Mouse (Mus musculus) myocyte (in vitro differentiated cells): ENCODE measurements around the gene Trip4. TPM values are rescaled to one million over a fixed set of nuclear protein-coding genes. Genes with fewer than 3 reads are reported as not detected.

Experiments
- H3K27me3 ChIP-seq: one replicate; pipeline ENCODE4 v1.6.1; 2011; ENCODE audit not compliant: control insufficient read depth, insufficient read depth, insufficient read length
- H3K36me3 ChIP-seq: one replicate; pipeline ENCODE4 v1.6.1; 2011; ENCODE audit not compliant: control insufficient read depth, insufficient read depth
- H3K4me2 ChIP-seq: one replicate; pipeline ENCODE4 v1.6.1; 2011; ENCODE audit warnings: low read depth, control low read depth
- H3K4me3 ChIP-seq: one replicate; pipeline ENCODE4 v1.5.1; 2011; ENCODE audit warnings: mild to moderate bottlenecking, control low read depth, moderate library complexity
- H3K79me2 ChIP-seq: one replicate; pipeline ENCODE4 v1.6.1; 2011; ENCODE audit not compliant: control insufficient read depth, insufficient read depth
- H3ac ChIP-seq: one replicate; pipeline ENCODE4 v1.6.1; 2011; ENCODE audit not compliant: control insufficient read depth, insufficient read length
- CEBPB ChIP-seq: IDR thresholded peaks from 2 replicates; pipeline ENCODE4 v1.6.1; 2011; ENCODE audit warnings: mild to moderate bottlenecking, moderate library complexity; ENCODE audit not compliant: poor library complexity, insufficient read depth, severe bottlenecking
- E2F4 ChIP-seq: IDR thresholded peaks from one replicate; pipeline ENCODE4 v1.6.1; 2011; ENCODE audit warnings: mild to moderate bottlenecking, control low read depth, moderate library complexity; ENCODE audit not compliant: insufficient read depth
- MAX ChIP-seq: IDR thresholded peaks from one replicate; pipeline ENCODE4 v1.6.1; 2011; ENCODE audit warnings: low read depth, mild to moderate bottlenecking, control low read depth
- MYOD1 ChIP-seq, 3 experiments: IDR thresholded peaks; one replicate each; pipeline ENCODE4 v1.6.1; 2011; ENCODE audit warnings: control low read depth in 2 of 3, low read depth in 2 of 3, mild to moderate bottlenecking in 2 of 3, moderate library complexity in 1 of 3; ENCODE audit not compliant: insufficient read length in 2 of 3, control insufficient read depth in 1 of 3
- MYOG ChIP-seq, 3 experiments: IDR thresholded peaks; one replicate each; pipeline ENCODE4 v1.6.1; 2011; ENCODE audit warnings: control low read depth in 2 of 3, low read depth in 2 of 3, mild to moderate bottlenecking in 2 of 3; ENCODE audit not compliant: insufficient read length in 2 of 3, control insufficient read depth in 1 of 3, insufficient read depth in 1 of 3
- POLR2A ChIP-seq: IDR thresholded peaks from one replicate; pipeline ENCODE4 v1.6.1; 2011; ENCODE audit warnings: low read depth, mild to moderate bottlenecking, control low read depth, moderate library complexity; ENCODE audit not compliant: insufficient read length
- POLR2AphosphoS2 ChIP-seq: IDR thresholded peaks from one replicate; pipeline ENCODE4 v1.6.1; 2011; ENCODE audit warnings: low read depth, control low read depth; ENCODE audit not compliant: insufficient read length
- REST ChIP-seq: IDR thresholded peaks from one replicate; pipeline ENCODE4 v1.6.1; 2011; ENCODE audit warnings: mild to moderate bottlenecking, control low read depth, moderate library complexity; ENCODE audit not compliant: insufficient read depth, insufficient read length
- SRF ChIP-seq: IDR thresholded peaks from one replicate; pipeline ENCODE4 v1.6.1; 2011; ENCODE audit warnings: low read depth; ENCODE audit not compliant: control insufficient read depth, insufficient read length
- TCF12 ChIP-seq: IDR thresholded peaks from one replicate; pipeline ENCODE4 v1.6.1; 2011; ENCODE audit warnings: mild to moderate bottlenecking, control low read depth; ENCODE audit not compliant: poor library complexity, insufficient read depth, severe bottlenecking
- TCF3 ChIP-seq: IDR thresholded peaks from one replicate; pipeline ENCODE4 v1.6.1; 2011; ENCODE audit warnings: low read depth, control low read depth; ENCODE audit not compliant: insufficient read length
- polyA plus RNA-seq: library from polyadenylated mRNA; unstranded; fragments of >200 nt; fragmentation: generic; extraction: Trizol; gene quantifications from one replicate; pipeline ENCODE4 v1.2.1, GENCODE M21; 2012; ENCODE audit warnings: missing spikeins

Trip4 gene
- polyA plus RNA-seq, 1 experiment: 9.0 TPM

- Histone ChIP-seq H3K36me3 (peaks cover 3% of the 10 kb centered on the region), H3K4me3 (peak overlapping the region; percentile 51), H3ac (no peak overlapping the region), H3K79me2 (peaks cover 40% of the 10 kb centered on the region), H3K27me3 (no peaks in the 10 kb centered on the region), H3K4me2 (peak overlapping the region; percentile 98)
- TF ChIP-seq POLR2AphosphoS2 (peak; percentile 33), REST (no peak)
Measured at GRCm38 (mm10) chr9:65828016-65828403, 80.6 kb downstream of the Trip4 start.

DNA sequence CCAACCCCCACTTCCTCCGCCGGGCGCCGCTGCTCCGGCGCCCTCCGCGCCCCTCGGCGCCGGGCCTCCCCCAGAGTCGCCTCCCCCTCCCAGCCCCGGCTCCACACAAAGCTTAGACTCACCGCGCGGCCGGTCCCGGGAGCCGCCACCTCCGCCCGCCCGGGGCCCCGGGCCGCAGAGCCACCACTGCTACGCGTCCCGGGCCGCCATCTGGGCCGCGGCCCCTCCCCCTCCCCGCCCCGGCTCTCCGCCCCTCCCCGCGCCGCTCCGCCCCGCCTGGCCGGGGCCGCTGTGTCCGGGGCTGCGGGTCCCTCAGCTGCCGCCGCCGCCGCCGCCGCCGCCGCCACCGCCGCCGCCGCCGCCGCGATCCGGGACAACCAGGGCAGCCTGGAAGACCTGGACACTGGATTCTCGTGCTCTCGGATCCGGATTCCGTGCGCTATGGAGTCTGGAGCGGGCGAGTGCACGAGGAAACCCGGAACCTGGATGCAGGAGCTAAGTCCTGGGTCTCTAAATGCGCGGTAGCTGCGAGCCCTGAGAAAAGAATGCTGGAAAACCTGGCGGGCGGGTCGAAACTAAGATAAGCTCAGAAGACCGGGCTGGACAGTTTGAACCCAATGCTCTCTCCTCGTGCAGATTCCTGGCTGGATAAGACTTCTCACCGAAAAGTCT lies 81.1 kb downstream of the Trip4 start, which contains the start of gene Zfp609:
TSS of gene Zfp609 (minus strand) at position 221 of the 672 bp plus-strand sequence.
- Histone ChIP-seq H3K79me2 (peaks cover 45% of the 10 kb centered on the region), H3K4me2 (peak within 1 kb of the TSS; percentile 98), H3K27me3 (no peaks in the 10 kb centered on the region), H3ac (peak within 1 kb of the TSS; percentile 84), H3K36me3 (peaks cover 3% of the 10 kb centered on the region), H3K4me3 (peak within 1 kb of the TSS; percentile 51)
- TF ChIP-seq REST (no peak), MYOG (IDR thresholded peaks at IDR 0.05; ENCODE audit: control insufficient read depth in 1 of 3, insufficient read depth in 1 of 3, insufficient read length in 2 of 3, low read depth in 2 of 3) (peak in 1 of 3 experiments; percentile 21), POLR2AphosphoS2 (peak; percentile 24), POLR2A (no peak), MYOD1 (IDR thresholded peaks at IDR 0.05; ENCODE audit: control insufficient read depth in 1 of 3, insufficient read length in 2 of 3, low read depth in 2 of 3) (no peak)

GRCm38 (mm10) chr9:65826588-65827343 lies 81.8 kb downstream of the Trip4 start:
- H3K27me3 ChIP-seq: no peaks in the 10 kb centered on the region
- peaks cover 51% of the 10 kb centered on the region for H3K79me2 ChIP-seq
- H3ac ChIP-seq: peak overlapping the region; percentile 84
- no peak for TF ChIP-seq TCF12
- no peak for TF ChIP-seq SRF
- H3K4me3 ChIP-seq: peak overlapping the region; percentile 51
- H3K36me3 ChIP-seq: peaks cover 2% of the 10 kb centered on the region
- H3K4me2 ChIP-seq: peak overlapping the region; percentile 94

GRCm38 (mm10) chr9:65826226-65826587 lies 82.4 kb downstream of the Trip4 start:
- Histone ChIP-seq H3K4me2 (peak overlapping the region; percentile 94), H3K36me3 (no peaks in the 10 kb centered on the region), H3ac (peak overlapping the region; percentile 84), H3K27me3 (no peaks in the 10 kb centered on the region), H3K4me3 (peak overlapping the region; percentile 51), H3K79me2 (peaks cover 56% of the 10 kb centered on the region)
- TF ChIP-seq CEBPB: no peak
- no peak for TF ChIP-seq SRF
- TF ChIP-seq MAX: no peak
- TF ChIP-seq E2F4: no peak
- no peak for TF ChIP-seq TCF12

- no peaks in the 10 kb centered on the region for H3K36me3 ChIP-seq
- no peaks in the 10 kb centered on the region for H3K27me3 ChIP-seq
- H3K79me2 ChIP-seq: peaks cover 77% of the 10 kb centered on the region
- no peak overlapping the region for H3ac ChIP-seq
- H3K4me3 ChIP-seq: no peak overlapping the region
- peak overlapping the region; percentile 36 for H3K4me2 ChIP-seq
- no peak for TF ChIP-seq TCF3
- TF ChIP-seq E2F4: no peak
- no peak for TF ChIP-seq SRF
- peak in 2 of 3 experiments; percentile 47 to 61 for TF ChIP-seq MYOD1 (IDR thresholded peaks at IDR 0.05; ENCODE audit: control insufficient read depth in 1 of 3, insufficient read length in 2 of 3, low read depth in 2 of 3)
- peak in 1 of 3 experiments; percentile 66 for TF ChIP-seq MYOG (IDR thresholded peaks at IDR 0.05; ENCODE audit: control insufficient read depth in 1 of 3, insufficient read depth in 1 of 3, insufficient read length in 2 of 3, low read depth in 2 of 3)
- TF ChIP-seq POLR2A: no peak
Measured at GRCm38 (mm10) chr9:65823716-65824462, 84.7 kb downstream of the Trip4 start.
